Mouse (Mus musculus): ENCODE data around the gene Prkci. TPM values are rescaled to one million over a fixed set of nuclear protein-coding genes. Genes with fewer than 3 reads are reported as not detected.

Gene Prkci
- polyA plus RNA-seq (2015; fragmentation: Nextera tagmentation; extraction: Ambion mirVana) = 5.0 and 7.4 TPM in 2 replicates

- H3K9ac ChIP-seq = peak within 1 kb of the TSS; percentile 87
- peak within 1 kb of the TSS; percentile 86 for H3K4me2 ChIP-seq
- WGBS (ENCODE audit: insufficient replicate concordance) = under 1% methylated on average over 50 of the region's 50 CpGs
- peaks cover 43% of the 10 kb centered on the region for H3K4me1 ChIP-seq (replicated peaks)
- peak within 1 kb of the TSS; percentile 68; the same call in 1 of the 2 replicates for H3K27ac ChIP-seq
- no peaks in the 10 kb centered on the region for H3K27me3 ChIP-seq
- peak; percentile 97 for ATAC-seq (ENCODE audit: low read depth)
- H3K36me3 ChIP-seq = no peaks in the 10 kb centered on the region
- no peaks in the 10 kb centered on the region for H3K9me3 ChIP-seq (replicated peaks)
- H3K4me3 ChIP-seq (replicated peaks) = peak within 1 kb of the TSS; percentile 84
- peak; percentile 90 for DNase-seq
Observed at GRCm38 (mm10) chr3:30995283-30995898, at the start of gene Prkci. Prkci (plus strand) TSS chr3:30995747.

- Histone ChIP-seq H3K9ac (no peak overlapping the region), H3K27ac (no peak overlapping the region), H3K36me3 (peaks cover 47% of the 10 kb centered on the region), H3K9me3 (replicated peaks) (no peaks in the 10 kb centered on the region), H3K27me3 (no peaks in the 10 kb centered on the region), H3K4me1 (replicated peaks) (no peaks in the 10 kb centered on the region), H3K4me3 (replicated peaks) (no peak overlapping the region), H3K4me2 (no peak overlapping the region)
- DNase-seq (no peak), ATAC-seq (ENCODE audit: low read depth) (no peak)
- 71% methylated on average over 3 of the region's 3 CpGs for WGBS (ENCODE audit: insufficient replicate concordance)
Observed at GRCm38 (mm10) chr3:30951652-30952051, 43.9 kb upstream of the Prkci start.

- Histone ChIP-seq H3K4me3 (replicated peaks) (no peak overlapping the region), H3K27me3 (no peaks in the 10 kb centered on the region), H3K27ac (no peak overlapping the region), H3K4me2 (no peak overlapping the region), H3K9ac (no peak overlapping the region), H3K36me3 (peaks cover 47% of the 10 kb centered on the region), H3K4me1 (replicated peaks) (no peaks in the 10 kb centered on the region), H3K9me3 (replicated peaks) (no peaks in the 10 kb centered on the region)
- WGBS (ENCODE audit: insufficient replicate concordance) = 74% methylated on average over 12 of the region's 12 CpGs
- DNase-seq (no peak), ATAC-seq (ENCODE audit: low read depth) (no peak)
Observed at GRCm38 (mm10) chr3:30952273-30953070, 43.1 kb upstream of the Prkci start.

GRCm38 (mm10) chr3:30956327-30956726 is 39.2 kb upstream of the Prkci start:
- 79% methylated on average over 6 of the region's 6 CpGs for WGBS (ENCODE audit: insufficient replicate concordance)
- Histone ChIP-seq H3K9me3 (replicated peaks) (no peaks in the 10 kb centered on the region), H3K4me1 (replicated peaks) (0 out of 2 replicates have a peak, but pooled peaks cover 9% of the 10 kb centered on the region), H3K36me3 (peaks cover 62% of the 10 kb centered on the region), H3K27ac (no peak overlapping the region), H3K4me2 (no peak overlapping the region), H3K4me3 (replicated peaks) (no peak overlapping the region), H3K9ac (no peak overlapping the region), H3K27me3 (no peaks in the 10 kb centered on the region)
- DNase-seq (no peak), ATAC-seq (ENCODE audit: low read depth) (no peak)

GRCm38 (mm10) chr3:30958709-30959108 is 36.8 kb upstream of the Prkci start:
- Histone ChIP-seq H3K9me3 (replicated peaks) (no peaks in the 10 kb centered on the region; the same call in 1 of the 2 replicates), H3K27me3 (no peaks in the 10 kb centered on the region), H3K36me3 (peaks cover 67% of the 10 kb centered on the region), H3K9ac (no peak overlapping the region), H3K4me1 (replicated peaks) (0 out of 2 replicates have a peak, but pooled peaks cover 9% of the 10 kb centered on the region), H3K27ac (no peak overlapping the region), H3K4me3 (replicated peaks) (no peak overlapping the region), H3K4me2 (no peak overlapping the region)
- no peak for DNase-seq
- no peak for ATAC-seq (ENCODE audit: low read depth)
- WGBS (ENCODE audit: insufficient replicate concordance) = 75% methylated on average over 2 of the region's 2 CpGs

- Histone ChIP-seq H3K4me2 (no peak overlapping the region), H3K27me3 (no peaks in the 10 kb centered on the region), H3K4me1 (replicated peaks) (0 out of 2 replicates have a peak, but pooled peaks cover 9% of the 10 kb centered on the region), H3K9ac (no peak overlapping the region), H3K36me3 (peaks cover 79% of the 10 kb centered on the region), H3K9me3 (replicated peaks) (no peaks in the 10 kb centered on the region; the same call in 1 of the 2 replicates), H3K4me3 (replicated peaks) (no peak overlapping the region), H3K27ac (no peak overlapping the region)
- no peak for DNase-seq
- no peak for ATAC-seq (ENCODE audit: low read depth)
- 82% methylated on average over 7 of the region's 7 CpGs for WGBS (ENCODE audit: insufficient replicate concordance)
Observed at GRCm38 (mm10) chr3:30959868-30960831, 35.4 kb upstream of the Prkci start.

- H3K27ac ChIP-seq = no peak overlapping the region
- H3K27me3 ChIP-seq = no peaks in the 10 kb centered on the region
- 78% methylated on average over 4 of the region's 4 CpGs for WGBS (ENCODE audit: insufficient replicate concordance)
- H3K9me3 ChIP-seq (replicated peaks) = no peaks in the 10 kb centered on the region; the same call in 1 of the 2 replicates
- H3K36me3 ChIP-seq = peaks cover 67% of the 10 kb centered on the region
- DNase-seq (no peak), ATAC-seq (ENCODE audit: low read depth) (no peak)
- no peak overlapping the region for H3K4me3 ChIP-seq (replicated peaks)
- peaks cover 20% of the 10 kb centered on the region for H3K4me1 ChIP-seq (replicated peaks)
- H3K9ac ChIP-seq = no peak overlapping the region
- no peak overlapping the region for H3K4me2 ChIP-seq
Observed at GRCm38 (mm10) chr3:30963100-30963499, 32.4 kb upstream of the Prkci start.

GRCm38 (mm10) chr3:30964216-30964615 is 31.3 kb upstream of the Prkci start:
- H3K9ac ChIP-seq = no peak overlapping the region
- H3K36me3 ChIP-seq = peaks cover 57% of the 10 kb centered on the region
- no peak overlapping the region for H3K4me2 ChIP-seq
- H3K27ac ChIP-seq = no peak overlapping the region
- peaks cover 18% of the 10 kb centered on the region for H3K4me1 ChIP-seq (replicated peaks)
- H3K27me3 ChIP-seq = no peaks in the 10 kb centered on the region
- H3K9me3 ChIP-seq (replicated peaks) = no peaks in the 10 kb centered on the region; the same call in 1 of the 2 replicates
- 76% methylated on average over 3 of the region's 3 CpGs for WGBS (ENCODE audit: insufficient replicate concordance)
- ATAC-seq (ENCODE audit: low read depth) (no peak), DNase-seq (no peak)
- H3K4me3 ChIP-seq (replicated peaks) = no peak overlapping the region

- DNase-seq (no peak), ATAC-seq (ENCODE audit: low read depth) (no peak)
- no peaks in the 10 kb centered on the region for H3K27me3 ChIP-seq
- no peak overlapping the region for H3K4me2 ChIP-seq
- peaks cover 23% of the 10 kb centered on the region for H3K4me1 ChIP-seq (replicated peaks)
- H3K36me3 ChIP-seq = peaks cover 44% of the 10 kb centered on the region
- no peak overlapping the region for H3K27ac ChIP-seq
- H3K9ac ChIP-seq = no peak overlapping the region
- H3K9me3 ChIP-seq (replicated peaks) = no peaks in the 10 kb centered on the region; the same call in 1 of the 2 replicates
- WGBS (ENCODE audit: insufficient replicate concordance) = 84% methylated on average over 13 of the region's 13 CpGs
- no peak overlapping the region for H3K4me3 ChIP-seq (replicated peaks)
Observed at GRCm38 (mm10) chr3:30965644-30966043, 29.9 kb upstream of the Prkci start.

GRCm38 (mm10) chr3:30968531-30969092 is 26.9 kb upstream of the Prkci start:
- DNase-seq (peak; percentile 52), ATAC-seq (ENCODE audit: low read depth) (peak; percentile 80)
- H3K36me3 ChIP-seq = peaks cover 23% of the 10 kb centered on the region
- peak overlapping the region; percentile 66 for H3K27ac ChIP-seq
- H3K27me3 ChIP-seq = 0 out of 2 replicates have a peak, but pooled peaks cover 5% of the 10 kb centered on the region
- H3K9ac ChIP-seq = peak overlapping the region; percentile 95
- no peaks in the 10 kb centered on the region for H3K9me3 ChIP-seq (replicated peaks)
- peak overlapping the region; percentile 84 for H3K4me2 ChIP-seq
- under 1% methylated on average over 54 of the region's 54 CpGs for WGBS (ENCODE audit: insufficient replicate concordance)
- H3K4me3 ChIP-seq (replicated peaks) = peak overlapping the region; percentile 95
- H3K4me1 ChIP-seq (replicated peaks) = peaks cover 23% of the 10 kb centered on the region
